Mouse (Mus musculus) cortical plate, adult 2 months (tissue): Measurements from ENCODE around the gene Mroh8.

Experiments used
- CTCF ChIP-seq: fragments of 200-500 bp; IDR thresholded peaks from 2 replicates; pipeline ENCODE4 v1.5.1; 2011; ENCODE audit warnings: mild to moderate bottlenecking, control low read depth, low read length; ENCODE audit not compliant: insufficient read depth; ENCODE audit errors: extremely low read depth
- POLR2A ChIP-seq: fragments of 200-500 bp; IDR thresholded peaks from 2 replicates; pipeline ENCODE4 v1.6.1; 2011; ENCODE audit warnings: mild to moderate bottlenecking, low read length, control low read depth; ENCODE audit not compliant: insufficient read depth; ENCODE audit errors: extremely low read depth

DNA sequence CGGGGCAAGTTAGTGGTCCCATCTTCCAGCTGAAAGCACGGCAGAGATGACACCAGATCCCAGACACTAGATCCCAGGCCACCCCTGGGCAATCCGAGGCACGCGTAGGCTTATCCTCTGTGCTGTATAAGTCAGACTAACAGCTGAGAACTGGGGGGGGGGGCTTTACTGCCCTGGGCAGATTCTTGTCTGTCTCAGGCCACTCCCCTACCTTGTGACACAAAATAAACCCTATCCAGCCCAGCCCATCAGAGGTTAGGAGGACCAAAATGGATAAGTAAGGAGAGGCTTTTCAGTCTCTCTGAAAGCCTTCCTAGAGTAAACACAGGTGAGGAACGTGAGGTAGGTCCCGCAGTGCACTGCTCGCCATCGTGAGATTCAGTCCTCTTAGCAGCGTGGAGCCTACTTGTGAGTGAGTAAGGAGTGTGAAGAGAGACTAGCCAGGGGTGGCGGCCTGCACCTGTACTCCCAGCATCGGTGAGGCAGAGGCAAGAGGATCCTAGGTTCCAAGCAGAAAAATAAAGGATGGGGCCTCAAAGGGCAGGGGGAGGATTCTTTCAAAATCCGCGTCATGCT, 37.1 kb upstream of the Mroh8 start:
- no peak for TF ChIP-seq POLR2A
- TF ChIP-seq CTCF, result no peak
